Mouse (Mus musculus) neural tube, embryonic 15.5 days (tissue): ENCODE data around the gene Liph. TPM values are rescaled to one million over a fixed set of nuclear protein-coding genes. Genes with fewer than 3 reads are reported as not detected.
A peak's percentile ranks its signal among the peaks of the same experiment; 100 is the strongest.
"Not testable (repeated sequence)": the region's sequence is repeated elsewhere in the genome, so short reads cannot be mapped to it uniquely, and the experiment has no call there.

Source experiments
- ATAC-seq: fragments of 200-750 bp; cut with Nextera tagmentation; 2 replicates; pipeline ENCODE4 v1.8.0; 2017; ENCODE audit warnings: mild to moderate bottlenecking, moderate TSS enrichment, moderate library complexity; ENCODE audit not compliant: low FRiP score
- H3K27ac ChIP-seq: fragments of 300-500 bp; sonication (generic); replicated peaks from 2 replicates; pipeline ENCODE4 v1.5.1; 2015; ENCODE audit warnings: mild to moderate bottlenecking, inconsistent platforms
- H3K27me3 ChIP-seq: fragments of 300-500 bp; sonication (generic); replicated peaks from 2 replicates; pipeline ENCODE4 v1.6.1; 2015; ENCODE audit warnings: inconsistent platforms
- H3K36me3 ChIP-seq: fragments of 300-500 bp; sonication (generic); 2 replicates; pipeline ENCODE4 v1.6.1; 2015; ENCODE audit warnings: inconsistent platforms
- H3K4me1 ChIP-seq: fragments of 300-500 bp; sonication (generic); 2 replicates; pipeline ENCODE4 v1.6.1; 2015; ENCODE audit warnings: inconsistent platforms
- H3K4me2 ChIP-seq: fragments of 300-500 bp; sonication (generic); 2 replicates; pipeline ENCODE4 v1.6.1; 2015; ENCODE audit warnings: inconsistent platforms, mild to moderate bottlenecking, moderate library complexity
- H3K4me3 ChIP-seq: fragments of 300-500 bp; sonication (generic); replicated peaks from 2 replicates; pipeline ENCODE4 v1.5.1; 2015; ENCODE audit warnings: mild to moderate bottlenecking, inconsistent platforms
- H3K9ac ChIP-seq: fragments of 300-500 bp; sonication (generic); replicated peaks from 2 replicates; pipeline ENCODE4 v1.6.1; 2015; ENCODE audit warnings: mild to moderate bottlenecking, inconsistent platforms
- H3K9me3 ChIP-seq: fragments of 300-500 bp; sonication (generic); replicated peaks from 2 replicates; pipeline ENCODE4 v1.6.1; 2016; ENCODE audit warnings: inconsistent platforms
- WGBS: fragments of 180-500 bp; shearing (Covaris S2); methylation state at CpG from one replicate; pipeline ENCODE4 v1.1.7; 2015; ENCODE audit warnings: mixed read lengths; 5-methylcytosine and 5-hydroxymethylcytosine counted together
- polyA plus RNA-seq: library from polyadenylated mRNA; unstranded; fragments of >200 nt; fragmentation: Nextera tagmentation; extraction: Ambion mirVana; gene quantifications from 2 replicates; pipeline ENCODE4 v1.2.1, GENCODE M21; 2015

Liph gene
- polyA plus RNA-seq, 1 experiment from 2014 or later, result 0.49 TPM

DNA sequence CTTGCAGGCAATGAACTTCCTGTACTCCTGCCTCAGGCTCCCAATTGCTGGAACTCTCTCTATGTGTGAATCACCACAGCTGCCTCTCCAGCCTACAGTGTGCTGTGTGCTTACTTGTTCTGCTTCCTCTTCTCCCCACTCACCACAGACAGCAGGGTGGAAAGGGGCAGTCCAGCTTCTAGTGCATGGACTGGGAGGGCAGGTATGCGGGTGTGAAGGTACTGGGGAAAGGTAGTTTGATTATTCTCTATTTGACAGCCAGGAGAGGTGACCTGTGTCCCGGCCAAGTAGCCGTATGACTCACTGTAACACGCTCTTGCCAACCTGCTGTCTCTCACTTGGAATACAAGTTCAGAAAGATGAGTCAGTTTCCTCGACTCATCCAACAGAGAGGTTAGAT is 2.6 kb upstream of the Liph start:
- WGBS, result 84% methylated on average over 5 of the region's 5 CpGs
- no peak for ATAC-seq
- no peak overlapping the region for H3K4me2 ChIP-seq

GRCm38 (mm10) chr16:21996881-21997641 is 1.6 kb upstream of the Liph start:
- no peak for ATAC-seq
- H3K27me3 ChIP-seq, result no peaks in the 10 kb centered on the region
- 76% methylated on average over 5 of the region's 5 CpGs for WGBS
- H3K36me3 ChIP-seq, result no peaks in the 10 kb centered on the region
- no peak overlapping the region for H3K4me3 ChIP-seq
- H3K4me2 ChIP-seq, result no peak overlapping the region
- H3K9ac ChIP-seq, result no peak overlapping the region
- no peak overlapping the region for H3K27ac ChIP-seq
- H3K4me1 ChIP-seq, result peaks cover 5% of the 10 kb centered on the region
- no peaks in the 10 kb centered on the region for H3K9me3 ChIP-seq

More for the DNA sequence above, 2.6 kb upstream of the Liph start:
- H3K27me3 ChIP-seq, result no peaks in the 10 kb centered on the region
- H3K36me3 ChIP-seq, result no peaks in the 10 kb centered on the region
- no peaks in the 10 kb centered on the region for H3K9me3 ChIP-seq
- H3K9ac ChIP-seq, result no peak overlapping the region
- H3K4me3 ChIP-seq, result no peak overlapping the region
- peaks cover 5% of the 10 kb centered on the region for H3K4me1 ChIP-seq
- H3K27ac ChIP-seq, result no peak overlapping the region

- Histone ChIP-seq H3K36me3 (no peaks in the 10 kb centered on the region), H3K27me3 (no peaks in the 10 kb centered on the region), H3K4me2 (no peak overlapping the region), H3K4me1 (peaks cover 5% of the 10 kb centered on the region), H3K27ac (no peak overlapping the region), H3K9me3 (no peaks in the 10 kb centered on the region), H3K4me3 (no peak overlapping the region), H3K9ac (no peak overlapping the region)
- no peak for ATAC-seq
- 67% methylated on average over 4 of the region's 4 CpGs for WGBS
Observed at GRCm38 (mm10) chr16:21996402-21996801, 939 bp upstream of the Liph start.

DNA sequence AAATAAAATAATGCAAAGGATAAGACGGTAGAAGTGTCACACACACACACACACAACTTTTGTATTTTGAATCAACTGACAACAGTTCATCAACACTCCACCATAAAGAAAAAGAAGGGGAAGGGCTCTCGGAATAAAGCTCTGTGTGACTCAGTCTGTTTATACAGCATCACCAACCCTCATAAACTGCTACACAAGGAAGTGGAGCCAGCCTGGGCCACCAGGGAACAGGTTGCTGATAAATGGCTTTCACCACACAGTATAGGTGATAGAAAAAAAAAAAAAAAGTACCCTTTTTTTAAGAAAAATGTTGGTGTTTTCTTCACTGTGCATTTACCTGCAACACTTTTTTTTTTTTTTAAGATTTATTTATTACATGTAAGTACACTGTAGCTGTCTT is 3.7 kb downstream of the Liph start:
- Histone ChIP-seq H3K4me1 (peaks cover 5% of the 10 kb centered on the region), H3K4me2 (no peak overlapping the region), H3K9ac (no peak overlapping the region), H3K27ac (no peak overlapping the region), H3K27me3 (no peaks in the 10 kb centered on the region), H3K36me3 (no peaks in the 10 kb centered on the region), H3K9me3 (no peaks in the 10 kb centered on the region), H3K4me3 (no peak overlapping the region)
- WGBS, result 91% methylated on average over 2 of the region's 2 CpGs
- no peak for ATAC-seq

- H3K4me3 ChIP-seq, H3K4me1 ChIP-seq, H3K27me3 ChIP-seq, H3K9me3 ChIP-seq, H3K36me3 ChIP-seq, H3K9ac ChIP-seq, H3K27ac ChIP-seq, H3K4me2 ChIP-seq, ATAC-seq: not testable (repeated sequence)
Observed at GRCm38 (mm10) chr16:21990893-21991292, 4.6 kb downstream of the Liph start.

GRCm38 (mm10) chr16:21987956-21988355 is 7.5 kb downstream of the Liph start:
- Histone ChIP-seq H3K4me3 (no peak overlapping the region), H3K36me3 (no peaks in the 10 kb centered on the region), H3K27me3 (no peaks in the 10 kb centered on the region), H3K9ac (no peak overlapping the region), H3K9me3 (no peaks in the 10 kb centered on the region), H3K4me2 (no peak overlapping the region), H3K27ac (no peak overlapping the region), H3K4me1 (no peaks in the 10 kb centered on the region)
- 82% methylated on average over 5 of the region's 5 CpGs for WGBS
- no peak for ATAC-seq

DNA sequence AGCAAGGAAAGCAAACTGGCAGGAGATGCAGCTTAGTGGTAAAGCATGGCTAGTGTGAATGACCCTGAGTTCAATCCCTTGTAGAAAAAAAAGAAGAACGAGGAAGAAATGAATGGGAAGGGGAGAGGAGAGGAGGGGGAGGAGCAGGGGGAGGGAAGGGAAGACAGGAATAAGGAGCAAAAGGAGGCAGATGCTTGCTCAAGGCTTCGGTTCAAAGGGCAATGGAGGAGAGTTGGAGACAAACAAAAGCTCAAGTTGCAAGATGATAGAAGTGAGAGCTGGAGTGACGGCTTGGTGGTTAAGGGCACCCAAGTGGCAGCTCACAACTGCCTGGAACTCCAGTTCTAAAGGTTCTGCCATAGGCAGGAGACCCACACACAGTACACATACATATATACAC is 9.3 kb downstream of the Liph start:
- H3K36me3 ChIP-seq, result no peaks in the 10 kb centered on the region
- no peak overlapping the region for H3K4me3 ChIP-seq
- H3K9me3 ChIP-seq, result no peaks in the 10 kb centered on the region
- no peak overlapping the region for H3K4me2 ChIP-seq
- H3K9ac ChIP-seq, result no peak overlapping the region
- WGBS, result 57% methylated on average over 3 of the region's 3 CpGs
- H3K27ac ChIP-seq, result no peak overlapping the region
- no peaks in the 10 kb centered on the region for H3K4me1 ChIP-seq
- no peaks in the 10 kb centered on the region for H3K27me3 ChIP-seq
- no peak for ATAC-seq

GRCm38 (mm10) chr16:21984091-21984490 is 11.4 kb downstream of the Liph start:
- ATAC-seq, result no peak
- H3K9me3 ChIP-seq, result no peaks in the 10 kb centered on the region
- no peaks in the 10 kb centered on the region for H3K27me3 ChIP-seq
- no peaks in the 10 kb centered on the region for H3K4me1 ChIP-seq
- H3K36me3 ChIP-seq, result no peaks in the 10 kb centered on the region
- H3K4me2 ChIP-seq, result no peak overlapping the region
- WGBS, result 94% methylated on average over 12 of the region's 12 CpGs
- no peak overlapping the region for H3K4me3 ChIP-seq
- H3K27ac ChIP-seq, result no peak overlapping the region
- H3K9ac ChIP-seq, result no peak overlapping the region

DNA sequence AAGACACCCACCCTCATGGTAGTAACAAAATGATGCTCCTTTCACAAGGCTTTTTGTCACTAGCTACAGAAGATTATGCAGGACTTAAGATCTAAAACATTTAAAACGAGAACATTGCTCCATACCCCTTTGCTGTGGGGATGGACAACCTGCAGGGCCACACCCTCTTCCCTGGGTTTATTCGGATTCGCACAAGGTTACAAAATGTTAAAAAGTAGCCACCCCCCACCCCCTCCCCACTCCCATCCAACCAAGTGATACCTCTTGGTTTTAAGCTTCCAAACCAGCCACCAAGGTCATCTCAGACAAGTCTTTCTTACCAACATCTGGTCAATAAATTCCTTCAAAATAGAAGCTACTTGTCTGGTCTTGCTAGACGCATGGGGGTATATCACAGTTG is 11.9 kb downstream of the Liph start:
- Histone ChIP-seq H3K4me3 (no peak overlapping the region), H3K4me1 (no peaks in the 10 kb centered on the region), H3K36me3 (no peaks in the 10 kb centered on the region), H3K27ac (no peak overlapping the region), H3K4me2 (no peak overlapping the region), H3K9me3 (no peaks in the 10 kb centered on the region), H3K9ac (no peak overlapping the region), H3K27me3 (no peaks in the 10 kb centered on the region)
- 95% methylated on average over 4 of the region's 4 CpGs for WGBS
- ATAC-seq, result no peak

GRCm38 (mm10) chr16:21983146-21983545 is 12.3 kb downstream of the Liph start:
- 97% methylated on average over 9 of the region's 9 CpGs for WGBS
- no peak overlapping the region for H3K4me2 ChIP-seq
- H3K4me1 ChIP-seq, result no peaks in the 10 kb centered on the region
- no peak overlapping the region for H3K27ac ChIP-seq
- no peaks in the 10 kb centered on the region for H3K27me3 ChIP-seq
- no peak overlapping the region for H3K4me3 ChIP-seq
- no peak for ATAC-seq
- H3K9ac ChIP-seq, result no peak overlapping the region
- no peaks in the 10 kb centered on the region for H3K9me3 ChIP-seq
- no peaks in the 10 kb centered on the region for H3K36me3 ChIP-seq

DNA sequence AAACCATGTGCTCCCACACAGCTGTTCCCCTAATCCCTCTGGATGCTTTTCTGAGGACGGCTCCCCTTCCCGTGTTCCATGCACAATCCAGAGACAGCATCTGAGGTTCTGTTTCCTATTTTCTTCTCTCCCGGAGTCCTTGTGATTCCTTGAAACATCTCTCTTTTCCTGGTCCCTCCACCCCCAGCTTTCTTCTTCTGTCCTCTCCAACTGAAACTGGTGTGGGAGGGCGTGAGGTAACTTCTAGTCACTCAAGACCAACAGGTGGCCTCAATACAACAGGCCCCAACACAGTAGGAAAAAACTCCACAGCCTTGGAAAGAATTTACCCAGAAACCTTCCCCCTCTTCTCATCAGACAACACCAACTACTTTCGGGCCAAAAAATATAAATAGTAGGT is 18.1 kb downstream of the Liph start:
- Histone ChIP-seq H3K9ac (no peak overlapping the region), H3K36me3 (no peaks in the 10 kb centered on the region), H3K27me3 (no peaks in the 10 kb centered on the region), H3K4me2 (no peak overlapping the region), H3K4me1 (peaks cover 5% of the 10 kb centered on the region; the same call in 1 of the 2 replicates), H3K27ac (no peak overlapping the region), H3K9me3 (no peaks in the 10 kb centered on the region), H3K4me3 (no peak overlapping the region)
- 88% methylated on average over 5 of the region's 5 CpGs for WGBS
- ATAC-seq, result no peak

DNA sequence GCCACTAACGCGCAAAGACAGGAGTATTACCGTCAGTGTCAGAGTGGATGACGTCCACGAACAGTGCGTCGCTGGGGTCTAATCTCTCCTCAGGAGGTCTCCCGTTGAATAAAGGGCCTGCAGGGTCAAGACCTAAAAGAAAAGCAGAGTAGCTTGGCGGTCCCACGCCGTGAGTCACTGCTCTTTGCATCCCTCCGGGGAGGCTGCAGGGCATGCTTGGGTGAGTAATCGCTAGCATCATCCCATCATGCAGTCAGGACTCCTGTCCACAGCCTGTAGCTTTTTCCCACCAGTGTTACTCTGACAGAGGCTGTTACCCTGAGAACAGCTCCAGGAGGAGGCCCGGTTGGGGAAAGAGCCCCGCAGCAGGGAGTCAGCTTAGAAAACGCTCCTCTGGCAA is 19.3 kb downstream of the Liph start:
- Histone ChIP-seq H3K27me3 (no peaks in the 10 kb centered on the region), H3K9me3 (no peaks in the 10 kb centered on the region), H3K4me2 (peak overlapping the region; percentile 49), H3K9ac (no peak overlapping the region), H3K36me3 (no peaks in the 10 kb centered on the region), H3K4me3 (peak overlapping the region; percentile 7; the same call in 1 of the 2 replicates), H3K4me1 (peaks cover 5% of the 10 kb centered on the region; the same call in 1 of the 2 replicates), H3K27ac (no peak overlapping the region)
- no peak; the same call in 1 of the 2 replicates for ATAC-seq
- WGBS, result 6% methylated on average over 16 of the region's 16 CpGs
